Mouse (Mus musculus) heart, postnatal 10 days (tissue): ENCODE data around the gene Camp. TPM values are rescaled to one million over a fixed set of nuclear protein-coding genes. Genes with fewer than 3 reads are reported as not detected.

Source experiments
- DNase-seq, 2 experiments: peaks; one replicate each; pipeline ENCODE4 v3.0.0; 2021
- intact Hi-C: fragments of 180-260 bp; cut with DNase I; formaldehyde crosslinking; loops from one replicate; pipeline ENCODE4 v1.15.1; 2025
- total RNA-seq, 2 experiments: library from RNA; stranded (reverse); gene quantifications; 2 replicates each; pipeline ENCODE4 v1.2.3; 2021

Gene Camp
- under 1 TPM; 0.36 to 0.60 TPM for total RNA-seq

- peak; percentile 55 to 58 for DNase-seq
- intact Hi-C loops: loop anchor here (5.0 kb wide), 1 partner anchor 707 kb away; no protein-coding TSS in a partner anchor
These were observed at the start of gene Camp for GRCm38 (mm10) chr9:109849312-109849758. Camp (minus strand) TSS chr9:109849617.

- DNase-seq: peak; percentile 68 to 70
- intact Hi-C loops: loop anchor here (10.0 kb wide), 1 partner anchor 397 kb away; no protein-coding TSS in a partner anchor
These were observed 48.6 kb upstream of the Camp start for GRCm38 (mm10) chr9:109898027-109898426.

- intact Hi-C loops: loop anchor here (10.0 kb wide), 1 partner anchor 398 kb away; no protein-coding TSS in a partner anchor
- DNase-seq: peak; percentile 49 to 54
These were observed 47.1 kb upstream of the Camp start for GRCm38 (mm10) chr9:109896253-109897150.

GRCm38 (mm10) chr9:109895593-109895992 is 46.2 kb upstream of the Camp start:
- intact Hi-C loops: loop anchor here (1.0 to 10.0 kb wide), 4 partner anchors 36 to 399 kb away; partner anchors contain the start of gene Map4
- DNase-seq: peak; percentile 59 to 63

GRCm38 (mm10) chr9:109894413-109895090 is 45.1 kb upstream of the Camp start:
- intact Hi-C loops: loop anchor here (1.0 to 10.0 kb wide), 5 partner anchors 37 to 400 kb away; partner anchors contain the start of gene Map4
- DNase-seq: peak; percentile 89 to 90

- intact Hi-C loops: loop anchor here (10.0 kb wide), 1 partner anchor 402 kb away; no protein-coding TSS in a partner anchor
- DNase-seq: peak; percentile 81 to 91
These were observed 43.3 kb upstream of the Camp start for GRCm38 (mm10) chr9:109892651-109893250.

GRCm38 (mm10) chr9:109891501-109891900 is 42.1 kb upstream of the Camp start:
- intact Hi-C loops: loop anchor here (10.0 kb wide), 1 partner anchor 403 kb away; no protein-coding TSS in a partner anchor
- DNase-seq: no peak

- intact Hi-C loops: no loop called here
- no peak for DNase-seq
These were observed 37.9 kb upstream of the Camp start for GRCm38 (mm10) chr9:109887321-109887720.

GRCm38 (mm10) chr9:109886259-109886658 is 36.8 kb upstream of the Camp start:
- DNase-seq: no peak
- intact Hi-C loops: no loop called here

- intact Hi-C loops: no loop called here
These were observed 29.9 kb upstream of the Camp start for GRCm38 (mm10) chr9:109879305-109879704.

GRCm38 (mm10) chr9:109877666-109878065 is 28.2 kb upstream of the Camp start:
- no peak for DNase-seq
- intact Hi-C loops: no loop called here

More at GRCm38 (mm10) chr9:109879305-109879704, 29.9 kb upstream of the Camp start:
- DNase-seq: no peak

- peak in 1 of 2 experiments; percentile 26 for DNase-seq
- intact Hi-C loops: no loop called here
These were observed 27.3 kb upstream of the Camp start for GRCm38 (mm10) chr9:109876756-109877155.

GRCm38 (mm10) chr9:109875695-109876601 is 26.5 kb upstream of the Camp start:
- intact Hi-C loops: no loop called here
- DNase-seq: peak in 1 of 2 experiments; percentile 60

GRCm38 (mm10) chr9:109874797-109875691 is 25.6 kb upstream of the Camp start, which contains the start of gene Cdc25a:
Cdc25a (plus strand) TSS chr9:109875579.
- DNase-seq: peak; percentile 99 to 100
- intact Hi-C loops: no loop called here

- intact Hi-C loops: no loop called here
- DNase-seq: no peak
These were observed 21.7 kb upstream of the Camp start for GRCm38 (mm10) chr9:109870983-109871572.

- intact Hi-C loops: no loop called here
These were observed 16.8 kb upstream of the Camp start for GRCm38 (mm10) chr9:109866218-109866617.

GRCm38 (mm10) chr9:109863085-109863484 is 13.7 kb upstream of the Camp start:
- no peak for DNase-seq
- intact Hi-C loops: loop anchor here (2.0 to 5.0 kb wide), 3 partner anchors 178 to 861 kb away; no protein-coding TSS in a partner anchor

More at GRCm38 (mm10) chr9:109866218-109866617, 16.8 kb upstream of the Camp start:
- DNase-seq: no peak
